Mouse (Mus musculus) spleen, adult 2 months (tissue): Measurements from ENCODE around the gene Gnaq. TPM values are rescaled to one million over a fixed set of nuclear protein-coding genes. Genes with fewer than 3 reads are reported as not detected.
"Not testable (repeated sequence)": the region's sequence is repeated elsewhere in the genome, so short reads cannot be mapped to it uniquely, and the experiment has no call there.

Source experiments
- DNase-seq, 2 experiments: peaks; one replicate each; pipeline versions ENCODE4 v3.0.0 to v3.0.0-alpha.2; 2012 to 2021; ENCODE audit warnings: low spot score in 2 of 2, low read depth in 1 of 2
- H3K27ac ChIP-seq: fragments of 200-500 bp; 2 replicates; pipeline ENCODE4 v1.5.1; 2012; ENCODE audit warnings: low read length, inconsistent platforms; ENCODE audit not compliant: insufficient read depth
- H3K27me3 ChIP-seq: fragments of 200-500 bp; 2 replicates; pipeline ENCODE4 v1.6.1; 2012; ENCODE audit warnings: mild to moderate bottlenecking, moderate library complexity, low read length, inconsistent platforms; ENCODE audit not compliant: control insufficient read depth, insufficient read depth
- H3K36me3 ChIP-seq: fragments of 200-500 bp; 2 replicates; pipeline ENCODE4 v1.6.1; 2012; ENCODE audit warnings: mild to moderate bottlenecking, low read length, inconsistent platforms; ENCODE audit not compliant: control insufficient read depth, insufficient read depth
- H3K4me1 ChIP-seq: fragments of 200-500 bp; 2 replicates; pipeline ENCODE4 v1.6.1; 2011; ENCODE audit warnings: inconsistent platforms; ENCODE audit not compliant: control insufficient read depth, insufficient read depth, insufficient read length
- H3K4me3 ChIP-seq: fragments of 200-500 bp; 2 replicates; pipeline ENCODE4 v1.5.1; 2011; ENCODE audit warnings: mild to moderate bottlenecking, inconsistent platforms; ENCODE audit not compliant: insufficient read depth, insufficient read length; ENCODE audit errors: extremely low read depth
- CTCF ChIP-seq: fragments of 200-500 bp; IDR thresholded peaks from 2 replicates; pipeline ENCODE4 v1.5.1; 2011; ENCODE audit warnings: mild to moderate bottlenecking, inconsistent platforms; ENCODE audit not compliant: insufficient read depth, insufficient read length, insufficient replicate concordance; ENCODE audit errors: extremely low read depth
- POLR2A ChIP-seq: fragments of 200-500 bp; IDR thresholded peaks from 2 replicates; pipeline ENCODE4 v1.6.1; 2011; ENCODE audit warnings: low read depth, low read length, inconsistent platforms
- WGBS: fragments of 180-500 bp; shearing (Covaris S2); methylation state at CpG from one replicate; pipeline ENCODE4 v1.1.7; 2018; 5-methylcytosine and 5-hydroxymethylcytosine counted together
- polyA plus RNA-seq: library from polyadenylated mRNA; depleted of rRNA; stranded (reverse); fragments of >200 nt; gene quantifications from 2 replicates; pipeline ENCODE4 v1.2.3, GENCODE M21; 2012

The Gnaq gene
- polyA plus RNA-seq, 1 experiment, result 7.3 TPM

- peak in 1 of 2 experiments; percentile 7 for DNase-seq
- H3K4me3 ChIP-seq, result no peak overlapping the region
- no peaks in the 10 kb centered on the region for H3K4me1 ChIP-seq
- H3K27ac ChIP-seq, result no peak overlapping the region
- no peak for TF ChIP-seq CTCF
- no peaks in the 10 kb centered on the region for H3K27me3 ChIP-seq
- H3K36me3 ChIP-seq, result no peaks in the 10 kb centered on the region
- whole genome bisulfite sequencing, result 69% methylated on average over 2 of the region's 2 CpGs
Measured at GRCm38 (mm10) chr19:16260435-16260832, 127.8 kb downstream of the Gnaq start.

GRCm38 (mm10) chr19:16260973-16261372 lies 128.3 kb downstream of the Gnaq start:
- H3K27me3 ChIP-seq, result no peaks in the 10 kb centered on the region
- H3K4me1 ChIP-seq, result no peaks in the 10 kb centered on the region
- DNase-seq, result no peak
- 85% methylated on average over 1 of the region's 1 CpGs for WGBS
- no peak overlapping the region for H3K27ac ChIP-seq
- H3K36me3 ChIP-seq, result no peaks in the 10 kb centered on the region
- H3K4me3 ChIP-seq, result no peak overlapping the region
- TF ChIP-seq POLR2A (no peak), CTCF (no peak)

GRCm38 (mm10) chr19:16261631-16262030 lies 129.0 kb downstream of the Gnaq start:
- H3K27me3 ChIP-seq, result no peaks in the 10 kb centered on the region
- H3K27ac ChIP-seq, result no peak overlapping the region
- H3K4me3 ChIP-seq, result no peak overlapping the region
- H3K4me1 ChIP-seq, result no peaks in the 10 kb centered on the region
- WGBS, result 74% methylated on average over 6 of the region's 6 CpGs
- no peak for TF ChIP-seq POLR2A
- no peak for TF ChIP-seq CTCF
- H3K36me3 ChIP-seq, result no peaks in the 10 kb centered on the region
- no peak for DNase-seq

GRCm38 (mm10) chr19:16262340-16262739 lies 129.7 kb downstream of the Gnaq start:
- no peak for DNase-seq
- Histone ChIP-seq H3K27ac (no peak overlapping the region), H3K27me3 (no peaks in the 10 kb centered on the region), H3K4me1 (no peaks in the 10 kb centered on the region), H3K36me3 (no peaks in the 10 kb centered on the region), H3K4me3 (no peak overlapping the region)
- no peak for TF ChIP-seq CTCF
- TF ChIP-seq POLR2A, result no peak
- WGBS, result 94% methylated on average over 4 of the region's 4 CpGs

GRCm38 (mm10) chr19:16267362-16267761 lies 134.7 kb downstream of the Gnaq start:
- WGBS, result 97% methylated on average over 9 of the region's 16 CpGs
- not testable (repeated sequence) for H3K4me3 ChIP-seq, DNase-seq, H3K36me3 ChIP-seq, H3K27ac ChIP-seq, H3K4me1 ChIP-seq, H3K27me3 ChIP-seq

- DNase-seq, result no peak
- H3K4me1 ChIP-seq, result no peaks in the 10 kb centered on the region
- TF ChIP-seq POLR2A (no peak), CTCF (no peak)
- H3K27ac ChIP-seq, result no peak overlapping the region
- WGBS, result 92% methylated on average over 6 of the region's 6 CpGs
- no peaks in the 10 kb centered on the region for H3K36me3 ChIP-seq
- no peak overlapping the region for H3K4me3 ChIP-seq
- no peaks in the 10 kb centered on the region for H3K27me3 ChIP-seq
Measured at GRCm38 (mm10) chr19:16270236-16270635, 137.6 kb downstream of the Gnaq start.

- DNase-seq, result no peak
- TF ChIP-seq POLR2A, result no peak
- no peak for TF ChIP-seq CTCF
- Histone ChIP-seq H3K27me3 (no peaks in the 10 kb centered on the region), H3K4me1 (no peaks in the 10 kb centered on the region), H3K4me3 (no peak overlapping the region), H3K27ac (no peak overlapping the region), H3K36me3 (no peaks in the 10 kb centered on the region)
- 94% methylated on average over 1 of the region's 1 CpGs for WGBS
Measured at GRCm38 (mm10) chr19:16271002-16271401, 138.4 kb downstream of the Gnaq start.

GRCm38 (mm10) chr19:16273021-16273420 lies 140.4 kb downstream of the Gnaq start:
- Histone ChIP-seq H3K27ac (no peak overlapping the region), H3K36me3 (no peaks in the 10 kb centered on the region), H3K4me3 (no peak overlapping the region), H3K4me1 (no peaks in the 10 kb centered on the region), H3K27me3 (no peaks in the 10 kb centered on the region)
- 79% methylated on average over 4 of the region's 4 CpGs for WGBS
- no peak for DNase-seq
- TF ChIP-seq POLR2A, result no peak
